Mouse (Mus musculus): ENCODE measurements at regions not wholly inside any gene's neighbourhood (a gene's known extent, or its start where the extent isn't known, plus 50 kb on each side); places are given as distances from the start of the nearest gene placed in this dataset.

- no peak for DNase-seq (ENCODE audit: low read depth, low spot score)
Observed at GRCm38 (mm10) chr5:128550736-128551135, 49.9 kb upstream of the Fzd10 start.

DNA sequence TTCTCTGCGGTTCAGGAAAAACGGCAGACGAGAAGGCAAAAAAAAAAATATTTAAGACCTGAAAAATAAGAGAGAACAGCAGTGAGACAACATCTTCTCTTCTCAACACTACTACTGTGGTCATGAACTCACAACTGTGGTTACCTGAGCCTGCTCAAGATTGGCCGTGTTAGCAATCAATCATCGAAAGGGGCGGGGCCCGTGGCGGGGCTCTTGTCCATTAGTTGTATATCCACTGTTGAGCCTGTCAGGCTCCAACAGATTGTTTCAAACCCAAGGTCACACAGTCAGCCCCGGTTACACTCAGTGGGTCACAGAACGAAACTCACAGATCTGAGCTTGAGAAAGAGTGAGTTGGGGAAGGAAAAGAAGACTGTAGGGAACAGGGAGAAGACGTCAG is 50.8 kb upstream of the Fzd10 start:
- no peak for DNase-seq (ENCODE audit: low read depth, low spot score)

DNA sequence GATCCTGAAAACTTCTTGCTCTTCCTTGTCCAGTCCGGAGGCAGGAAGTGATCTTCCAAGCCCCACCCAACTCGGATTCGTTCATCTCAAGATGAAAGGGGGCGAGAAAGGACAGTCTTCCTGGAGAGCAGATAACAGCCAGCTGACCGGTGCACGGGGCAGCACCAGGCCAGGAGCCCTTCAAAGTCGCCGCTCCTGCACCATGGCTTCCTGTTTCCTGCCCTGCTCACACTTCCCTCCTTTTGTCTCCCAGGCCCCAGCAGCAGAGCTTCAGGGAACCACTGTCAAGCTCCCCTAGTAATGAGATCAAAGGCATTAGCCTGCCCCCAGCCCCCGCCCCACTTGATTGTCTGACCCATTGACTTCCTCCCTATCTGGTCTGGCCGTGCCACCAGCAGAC is 58.6 kb upstream of the Fzd10 start:
- DNase-seq (ENCODE audit: low read depth, low spot score) = no peak

DNA sequence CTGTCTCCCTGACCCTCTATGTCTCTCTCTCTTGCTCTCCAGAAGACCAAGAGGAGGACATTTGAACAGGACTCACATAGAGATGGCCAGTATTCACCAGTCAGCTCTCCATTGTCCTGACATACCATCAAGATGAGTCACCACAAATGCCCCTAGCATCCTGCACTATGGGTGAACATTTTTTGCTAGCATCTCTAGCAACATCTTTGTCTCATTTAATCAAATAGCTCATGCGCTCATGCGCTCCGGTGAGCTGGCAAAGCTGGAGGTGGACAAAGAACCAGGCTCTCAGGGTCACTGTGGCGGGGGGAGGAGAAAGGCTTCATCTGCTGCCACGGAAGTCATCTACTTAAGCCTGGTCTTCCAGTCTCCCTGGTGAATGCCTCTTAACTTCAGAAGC is 62.0 kb upstream of the Fzd10 start:
- no peak for DNase-seq (ENCODE audit: low read depth, low spot score)

DNA sequence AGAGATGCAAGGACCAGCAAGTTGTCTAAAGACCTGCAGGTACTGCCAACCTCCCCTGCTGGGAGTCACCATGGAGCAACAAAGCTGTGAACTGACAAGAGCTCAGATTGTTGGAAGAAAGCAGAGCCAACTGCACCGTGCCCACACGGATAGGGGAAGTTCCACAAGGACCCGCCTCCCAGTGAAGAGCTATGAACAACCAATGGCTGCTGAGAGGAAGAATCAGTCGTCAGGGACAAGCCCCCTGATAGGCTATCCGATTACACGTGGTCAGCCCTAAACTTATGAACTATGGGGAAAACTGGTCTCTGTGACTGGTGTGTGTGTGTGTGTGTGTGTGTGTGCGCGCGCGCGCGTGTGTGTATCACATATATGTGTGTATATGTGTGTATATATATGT is 63.4 kb upstream of the Fzd10 start:
- DNase-seq (ENCODE audit: low read depth, low spot score) = peak; percentile 25

- DNase-seq (ENCODE audit: low read depth, low spot score) = peak; percentile 76
Observed at GRCm38 (mm10) chr5:128536393-128536792, 64.3 kb upstream of the Fzd10 start.

DNA sequence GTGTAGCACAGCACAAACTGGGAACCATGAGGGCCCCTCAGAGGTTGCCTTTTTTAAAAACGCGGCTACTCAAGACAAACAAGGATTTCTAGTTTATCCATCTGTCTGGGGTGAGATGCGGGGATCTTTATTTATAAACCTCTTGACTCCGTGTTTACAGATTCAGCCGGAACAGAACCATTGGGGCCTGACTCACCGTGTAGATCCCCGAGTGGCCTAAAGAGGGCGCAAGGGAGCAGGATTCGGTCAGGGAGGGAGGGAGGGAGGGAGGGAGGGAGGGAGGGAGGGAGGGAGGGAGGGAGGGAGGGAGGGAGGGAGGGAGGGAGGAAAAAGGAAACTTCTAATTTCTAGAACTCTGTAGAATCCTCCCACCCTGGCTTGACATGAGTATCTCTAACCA is 73.4 kb upstream of the Fzd10 start:
- DNase-seq (ENCODE audit: low read depth, low spot score) = no peak

DNA sequence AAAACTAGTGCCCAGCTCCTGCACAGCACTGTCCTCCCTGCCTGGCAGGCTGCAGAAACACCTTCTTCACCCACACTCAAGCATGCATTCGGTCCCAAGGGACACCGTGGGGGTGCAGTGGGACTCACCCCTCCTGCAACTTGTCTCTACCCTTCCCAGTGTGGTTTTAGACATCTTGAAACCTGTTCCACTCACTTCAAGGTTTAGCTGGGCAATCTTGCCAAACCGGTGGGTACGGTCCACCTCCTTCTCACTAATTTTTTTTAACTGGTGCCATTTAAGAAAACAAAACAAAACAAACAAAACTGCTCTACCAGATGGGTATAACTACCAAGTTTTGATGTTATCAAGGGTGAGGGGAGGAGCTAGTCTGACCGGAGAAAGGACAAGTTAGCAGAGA is 74.2 kb upstream of the Fzd10 start:
- DNase-seq (ENCODE audit: low read depth, low spot score) = no peak

- peak; percentile 58 for DNase-seq (ENCODE audit: low read depth, low spot score)
Observed at GRCm38 (mm10) chr5:128524377-128525280, 76.0 kb upstream of the Fzd10 start.

DNA sequence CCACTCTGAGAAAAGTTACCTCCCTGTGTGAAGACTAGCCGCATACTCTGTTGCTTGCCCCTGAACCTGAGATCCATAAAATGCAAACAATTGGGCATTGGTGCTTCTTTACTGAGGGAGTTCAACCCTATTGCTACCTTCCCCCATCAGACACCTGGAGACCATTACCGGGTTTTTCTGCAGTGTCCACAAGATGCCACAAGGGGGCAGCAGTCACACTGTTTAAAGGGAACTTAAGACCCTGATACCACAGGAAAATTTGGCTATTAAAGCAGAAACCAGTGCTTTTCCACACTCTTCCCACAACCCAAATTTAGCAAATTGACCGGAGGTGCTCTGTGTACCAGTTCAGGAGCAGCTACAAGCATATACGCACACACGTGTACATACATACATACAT is 78.0 kb upstream of the Fzd10 start:
- peak; percentile 64 for DNase-seq (ENCODE audit: low read depth, low spot score)

GRCm38 (mm10) chr5:128517336-128517735 is 83.3 kb upstream of the Fzd10 start:
- peak; percentile 41 for DNase-seq (ENCODE audit: low read depth, low spot score)

- peak; percentile 76 for DNase-seq (ENCODE audit: low read depth, low spot score)
Observed at GRCm38 (mm10) chr5:128515343-128515742, 82.5 kb upstream of the Tmem132d start.

DNA sequence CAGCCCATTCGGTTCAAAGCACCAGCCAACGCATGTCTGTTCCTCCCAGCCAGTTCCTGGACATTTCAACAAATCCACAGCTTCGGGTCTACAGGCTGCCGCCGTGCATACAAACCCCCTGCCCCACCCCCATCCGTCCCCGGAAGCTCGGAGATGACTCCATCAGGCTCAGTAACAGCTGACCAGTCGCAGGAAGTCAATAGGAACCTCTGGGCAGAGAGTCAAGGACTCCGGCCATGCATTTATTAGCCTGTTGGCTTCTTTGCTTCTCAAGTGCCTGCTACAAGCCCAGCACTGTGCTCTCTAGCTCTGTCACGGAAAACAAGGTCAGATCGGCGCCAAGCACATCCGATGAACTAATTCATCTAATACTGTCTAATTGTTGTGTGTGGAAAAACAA is 80.4 kb upstream of the Tmem132d start:
- peak; percentile 94 for DNase-seq (ENCODE audit: low read depth, low spot score)

DNA sequence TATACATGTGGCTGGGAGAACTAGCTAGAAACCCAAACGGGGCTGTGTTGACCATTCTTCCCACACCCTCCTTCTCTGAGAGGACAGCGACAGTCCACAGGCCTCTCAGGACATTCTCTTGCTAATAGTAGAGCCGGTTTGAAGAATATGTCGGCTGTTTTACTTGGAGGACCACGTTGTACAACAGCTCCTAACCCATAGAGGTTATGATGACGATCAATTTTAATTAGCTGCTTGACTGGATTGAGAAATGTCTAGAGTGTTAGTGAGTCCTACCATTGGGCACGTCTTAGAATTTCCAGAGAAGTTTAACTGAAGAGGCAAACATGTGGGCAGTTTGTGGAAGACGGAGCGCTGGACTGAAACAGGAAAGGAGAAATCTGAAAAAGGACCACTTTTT is 79.7 kb upstream of the Tmem132d start:
- no peak for DNase-seq (ENCODE audit: low read depth, low spot score)

DNA sequence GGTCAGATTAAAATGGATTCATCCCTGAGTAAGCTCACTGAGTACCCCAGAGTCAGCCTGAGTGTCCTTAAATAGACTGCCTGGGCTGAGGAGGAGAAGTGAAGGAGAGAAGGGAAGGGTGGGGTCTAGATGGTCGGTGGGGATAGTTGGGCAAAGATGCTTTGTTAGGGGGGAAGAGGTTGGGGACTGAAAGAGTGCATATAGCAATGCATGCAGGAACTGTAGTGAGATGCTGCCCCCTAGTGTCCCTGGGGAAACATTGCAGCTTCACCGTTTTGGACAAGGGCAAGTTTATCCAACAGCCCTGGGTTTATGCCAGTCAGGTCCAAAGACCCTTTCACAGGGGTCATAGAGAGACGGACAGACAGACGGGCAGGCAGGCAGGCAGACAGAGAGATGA is 71.6 kb upstream of the Tmem132d start:
- DNase-seq (ENCODE audit: low read depth, low spot score) = peak; percentile 61

- DNase-seq (ENCODE audit: low read depth, low spot score) = peak; percentile 33
Observed at GRCm38 (mm10) chr5:128499488-128499887, 66.6 kb upstream of the Tmem132d start.

DNA sequence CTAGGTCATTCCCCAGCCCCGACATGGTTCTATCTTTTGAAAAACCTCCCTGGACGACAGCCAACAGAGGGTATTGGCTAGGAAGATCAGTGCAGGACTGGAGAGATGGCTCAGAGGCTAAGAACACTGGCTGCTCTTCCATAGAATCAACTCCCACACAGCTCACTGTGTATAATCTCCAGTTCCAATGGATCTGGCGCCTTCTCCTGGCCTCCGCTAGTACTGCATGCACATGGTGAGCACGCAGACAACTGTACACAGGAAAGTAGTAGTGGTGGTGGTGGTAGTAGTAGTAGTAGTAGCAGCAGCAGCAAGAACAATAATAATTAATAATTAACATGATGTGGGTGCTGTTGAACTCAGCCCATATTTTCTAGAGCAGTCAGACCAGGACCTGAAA is 66.2 kb upstream of the Tmem132d start:
- peak; percentile 34 for DNase-seq (ENCODE audit: low read depth, low spot score)

DNA sequence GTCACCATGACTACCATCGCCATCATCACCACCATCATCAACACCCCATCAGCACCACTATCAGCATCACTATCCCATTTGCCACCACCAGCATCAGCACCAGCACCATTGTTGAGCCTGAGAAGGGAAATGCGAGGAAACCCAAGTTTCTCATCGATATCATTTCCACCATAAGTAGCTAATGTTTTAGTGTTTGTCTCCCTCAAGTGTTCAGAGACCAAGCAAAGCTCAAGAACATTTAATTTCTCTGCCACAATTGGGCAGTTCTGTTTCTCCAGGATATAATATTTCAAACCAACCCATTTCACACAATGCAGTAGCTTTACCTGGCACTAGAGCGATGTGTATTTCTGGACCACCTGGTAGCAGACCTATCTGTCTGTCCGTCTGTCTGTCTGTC is 59.7 kb upstream of the Tmem132d start:
- peak; percentile 15 for DNase-seq (ENCODE audit: low read depth, low spot score)

- peak; percentile 44 for DNase-seq (ENCODE audit: low read depth, low spot score)
Observed at GRCm38 (mm10) chr5:128491155-128491554, 58.3 kb upstream of the Tmem132d start.

DNA sequence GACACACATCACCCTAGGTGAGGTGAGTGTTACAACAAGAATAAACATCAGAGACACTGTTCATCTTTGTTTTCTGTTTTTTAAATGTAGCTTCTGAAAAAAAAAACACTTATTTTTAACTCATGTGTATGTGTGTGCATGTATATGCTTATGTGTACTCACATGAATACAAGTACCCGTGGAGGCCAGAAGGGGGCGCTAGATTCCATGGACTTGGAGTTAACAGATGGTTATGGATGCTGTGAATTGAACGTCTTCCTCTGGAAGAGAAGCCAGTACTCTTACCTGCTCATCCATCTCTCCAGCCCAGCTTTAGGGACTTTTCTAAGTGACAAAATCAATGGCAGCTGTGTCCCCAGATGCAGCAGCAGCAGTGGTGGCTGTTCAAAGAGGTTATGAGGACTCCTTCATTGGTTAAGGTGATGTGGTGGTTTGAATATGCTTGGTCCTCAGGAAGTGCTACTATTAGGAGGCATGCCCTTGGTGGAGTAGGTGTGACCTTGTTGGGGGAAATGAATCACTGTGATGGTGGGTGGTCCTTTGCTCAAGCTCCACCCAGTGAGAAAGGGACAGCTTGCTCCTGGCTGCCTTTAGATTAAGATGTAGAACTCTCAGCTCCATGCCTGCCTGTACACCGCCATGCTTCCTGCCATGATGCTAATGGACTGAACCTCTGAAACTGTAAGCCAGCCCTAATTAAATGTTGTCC is 56.1 kb upstream of the Tmem132d start:
- no peak for DNase-seq (ENCODE audit: low read depth, low spot score)

GRCm38 (mm10) chr5:128487371-128487770 is 54.5 kb upstream of the Tmem132d start:
- no peak for DNase-seq (ENCODE audit: low read depth, low spot score)

DNA sequence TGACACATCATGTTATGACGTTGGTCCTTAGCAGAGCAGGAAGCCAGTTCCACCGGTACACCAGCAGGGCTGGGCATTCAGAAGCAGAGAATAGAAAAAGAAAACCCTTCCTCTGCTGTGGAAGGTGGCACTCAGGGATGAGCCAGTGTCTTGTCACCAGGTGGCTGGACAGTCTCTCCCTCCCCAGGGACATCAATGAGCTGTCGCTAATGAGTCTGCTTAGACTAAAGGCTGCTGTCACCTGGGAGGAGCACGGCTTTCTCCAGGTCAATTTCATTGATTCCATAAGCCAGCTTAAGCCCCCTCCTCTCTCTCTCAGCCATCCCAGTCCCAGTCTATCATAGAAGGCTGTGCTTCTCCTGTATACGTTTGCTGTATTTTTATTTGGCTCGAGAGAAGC is 51.2 kb upstream of the Tmem132d start:
- no peak for DNase-seq (ENCODE audit: low read depth, low spot score)

GRCm38 (mm10) chr5:128483441-128483810 is 50.5 kb upstream of the Tmem132d start:
- peak; percentile 24 for DNase-seq (ENCODE audit: low read depth, low spot score)
